9 mouse cellular contexts compared by ENCODE assay signal in genomic region chr6:82603665-82604064, GRCm38 (mm10).
DNase-seq lines count a peak whose midpoint lies in the region; ATAC-seq and TF ChIP-seq lines count a peak whose summit lies in the region.
"Had no signal": no experiment of that assay in that cellular context is flagged by ENCODE, and none has a peak within 500 bp of the region (broad histone marks: within the 10 kb centered on the region; RNA-seq: fewer than 3 reads in every experiment).

No protein-coding gene starts in this region.

- no peak overlapping the region for H3K4me2 ChIP-seq in kidney, embryonic 16.5 days (replicated peaks; ENCODE audit: low read depth, low read length)
- no peak overlapping the region for H3K4me2 ChIP-seq in lung, postnatal 0 days (replicated peaks; ENCODE audit: low read depth, low read length)

- H3K27ac ChIP-seq in spleen, adult 2 months (ENCODE audit: insufficient read depth, low read length): no peak overlapping the region
- no peak overlapping the region for H3K27ac ChIP-seq in embryonic fibroblast, embryonic 13.5 days (ENCODE audit: insufficient read depth, low read length)
- no peak overlapping the region for H3K27ac ChIP-seq in kidney, embryonic 16.5 days (ENCODE audit: low read length)
- no peak overlapping the region for H3K27ac ChIP-seq in lung, postnatal 0 days (ENCODE audit: low read length)

- H3K9me3 ChIP-seq in kidney, embryonic 16.5 days (ENCODE audit: low read length): no peaks in the 10 kb centered on the region
- H3K9me3 ChIP-seq in lung, postnatal 0 days (ENCODE audit: low read length): no peaks in the 10 kb centered on the region

- no peak for ATAC-seq in CD4-positive, CD25-positive, alpha-beta regulatory T cell, adult 4 months
- ATAC-seq in kidney, embryonic 16.5 days (ENCODE audit: low FRiP score, low TSS enrichment): peak; percentile 77
- ATAC-seq in lung, postnatal 0 days: no peak

- no peak for TF ChIP-seq POLR2A in spleen, adult 2 months (IDR thresholded peaks at IDR 0.05; ENCODE audit: low read depth, low read length)
- TF ChIP-seq POLR2A in embryonic fibroblast, embryonic 13.5 days (IDR thresholded peaks at IDR 0.05; ENCODE audit: low read depth, low read length): no peak

- no peaks in the 10 kb centered on the region for H3K27me3 ChIP-seq in spleen, adult 2 months (ENCODE audit: control insufficient read depth, insufficient read depth, low read length)
- H3K27me3 ChIP-seq in kidney, embryonic 16.5 days (ENCODE audit: insufficient read depth, low read length): no peaks in the 10 kb centered on the region
- H3K27me3 ChIP-seq in lung, postnatal 0 days (replicated peaks; ENCODE audit: insufficient read depth, low read length): no peaks in the 10 kb centered on the region

- TF ChIP-seq CTCF in spleen, adult 2 months (IDR thresholded peaks at IDR 0.05; ENCODE audit: extremely low read depth, insufficient read depth, insufficient read length, insufficient replicate concordance): peak; percentile 8; the same call in 1 of the 2 replicates
- TF ChIP-seq CTCF in embryonic fibroblast, embryonic 13.5 days (IDR thresholded peaks at IDR 0.05; ENCODE audit: borderline replicate concordance, insufficient read depth, low read length): peak; percentile 78
- peak; percentile 73 for TF ChIP-seq CTCF in lung, postnatal 0 days (IDR thresholded peaks at IDR 0.05)

- 35% methylated on average over 2 of the region's 2 CpGs for WGBS in spleen, adult 2 months
- WGBS in kidney, embryonic 16.5 days: 27% methylated on average over 2 of the region's 2 CpGs
- WGBS in lung, postnatal 0 days: 27% methylated on average over 2 of the region's 2 CpGs

- no peaks in the 10 kb centered on the region for H3K36me3 ChIP-seq in spleen, adult 2 months (ENCODE audit: control insufficient read depth, insufficient read depth, low read length)
- no peaks in the 10 kb centered on the region for H3K36me3 ChIP-seq in kidney, embryonic 16.5 days (ENCODE audit: insufficient read depth, low read length)
- H3K36me3 ChIP-seq in lung, postnatal 0 days (ENCODE audit: insufficient read depth, low read length): no peaks in the 10 kb centered on the region

- no peak overlapping the region for H3K4me3 ChIP-seq in spleen, adult 2 months (ENCODE audit: extremely low read depth, insufficient read depth, insufficient read length)
- no peak overlapping the region for H3K4me3 ChIP-seq in embryonic fibroblast, embryonic 13.5 days (ENCODE audit: insufficient read depth, low read length)
- no peak overlapping the region for H3K4me3 ChIP-seq in kidney, embryonic 16.5 days (ENCODE audit: low read length)
- H3K4me3 ChIP-seq in lung, postnatal 0 days (ENCODE audit: low read depth, low read length): no peak overlapping the region
- H3K4me3 ChIP-seq: myocyte had no signal

- H3K4me1 ChIP-seq in spleen, adult 2 months (ENCODE audit: control insufficient read depth, insufficient read depth, insufficient read length): no peaks in the 10 kb centered on the region
- H3K4me1 ChIP-seq in embryonic fibroblast, embryonic 13.5 days (ENCODE audit: control insufficient read depth, insufficient read depth, low read length): no peaks in the 10 kb centered on the region
- no peaks in the 10 kb centered on the region for H3K4me1 ChIP-seq in kidney, embryonic 16.5 days (ENCODE audit: insufficient read depth, low read length)
- H3K4me1 ChIP-seq in lung, postnatal 0 days (ENCODE audit: insufficient read depth, low read depth, low read length): no peaks in the 10 kb centered on the region

- peak; percentile 14 for DNase-seq in CD4-positive, CD25-positive, alpha-beta regulatory T cell, adult 2 months (ENCODE audit: low read depth, low spot score)
- DNase-seq in spleen, adult 2 months (ENCODE audit: low read depth in 1 of 2, low spot score in 2 of 2): no peak
- no peak for DNase-seq in spleen, postnatal 14 days (ENCODE audit: low spot score in 2 of 2)
- peak; percentile 24 for DNase-seq in lung, postnatal 0 days (ENCODE audit: low spot score)
- DNase-seq in right cerebral cortex, postnatal 36 days (ENCODE audit: low spot score in 2 of 2): peak; percentile 7 to 11

- TF ChIP-seq EP300 in lung, postnatal 0 days (IDR thresholded peaks at IDR 0.05): no peak

- H3K9ac ChIP-seq in kidney, embryonic 16.5 days (replicated peaks; ENCODE audit: low read length): no peak overlapping the region
- H3K9ac ChIP-seq in lung, postnatal 0 days (replicated peaks; ENCODE audit: low read depth): no peak overlapping the region

Comparison
In these comparisons a context has a peak if more than half of its experiments do, and no peak if none do; other contexts are left out.
1. DNase-seq: peak in CD4-positive, CD25-positive, alpha-beta regulatory T cell, adult 2 months (single experiment), lung, postnatal 0 days (single experiment) and right cerebral cortex, postnatal 36 days (2 of 2); none in spleen, adult 2 months (0 of 2) and spleen, postnatal 14 days (0 of 2).
2. CTCF ChIP-seq: peak in every context shown above with its lines; median percentile 78 in embryonic fibroblast, embryonic 13.5 days; 73 in lung, postnatal 0 days; 8 in spleen, adult 2 months.